Comparison of ENCODE assay signal across 22 mouse cellular contexts in the genomic region with DNA sequence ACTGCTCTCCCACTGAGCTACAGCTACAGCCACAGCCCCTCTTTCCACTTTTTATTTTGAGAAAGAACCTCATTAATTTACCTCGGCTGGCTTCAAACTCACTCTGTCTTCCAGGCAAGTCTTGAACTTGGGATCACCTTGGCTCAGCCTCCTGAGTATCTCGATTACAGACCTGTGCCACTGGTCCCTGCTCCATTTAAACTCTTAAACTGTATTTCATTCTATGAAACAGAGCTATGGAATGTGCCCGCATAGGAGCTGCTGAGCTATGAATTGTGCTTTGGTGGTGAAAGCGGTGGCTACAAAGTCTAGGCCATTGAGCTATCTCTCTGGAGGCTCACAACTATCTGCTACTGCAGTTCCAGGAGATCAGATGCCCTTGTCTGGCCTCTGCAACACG.
"Had no signal": no experiment of that assay in that cellular context is flagged by ENCODE, and none has a peak within 500 bp of the region (broad histone marks: within the 10 kb centered on the region; RNA-seq: fewer than 3 reads in every experiment).

No protein-coding gene starts in this region.

- DNase-seq: kidney, adult 11 months; kidney, adult 8-10 months; kidney, postnatal 10 days; kidney, postnatal 36 days; layer of hippocampus, adult 9-11 months; liver; lung, postnatal 10 days; lung, postnatal 36 days; retina, postnatal 1 day; right cerebral cortex, postnatal 25 days; spleen, adult 18-20 months; thymus, postnatal 25 days had no signal

- H3K9ac ChIP-seq: kidney, embryonic 15.5 days; limb, embryonic 13.5 days; liver, embryonic 12.5 days; lung, embryonic 15.5 days; midbrain, embryonic 13.5 days; neural tube, embryonic 13.5 days; stomach, embryonic 15.5 days had no signal

- H3K4me2 ChIP-seq: kidney, embryonic 15.5 days; limb, embryonic 13.5 days; liver, embryonic 12.5 days; lung, embryonic 15.5 days; midbrain, embryonic 13.5 days; neural tube, embryonic 13.5 days; stomach, embryonic 15.5 days had no signal

- ATAC-seq: liver, embryonic 12.5 days; midbrain, embryonic 13.5 days; midbrain, embryonic 16.5 days had no signal

- H3K9me3 ChIP-seq: kidney, embryonic 15.5 days; limb, embryonic 10.5 days; limb, embryonic 13.5 days; liver, embryonic 12.5 days; lung, embryonic 15.5 days; midbrain, embryonic 13.5 days; neural tube, embryonic 13.5 days; stomach, embryonic 15.5 days had no signal

- H3K27ac ChIP-seq: kidney, embryonic 15.5 days; limb, embryonic 10.5 days; limb, embryonic 13.5 days; lung, embryonic 15.5 days; midbrain, embryonic 13.5 days; neural tube, embryonic 13.5 days; stomach, embryonic 15.5 days had no signal

- H3K27me3 ChIP-seq: kidney, embryonic 15.5 days; limb, embryonic 13.5 days; liver, embryonic 12.5 days; lung, embryonic 15.5 days; midbrain, embryonic 13.5 days; neural tube, embryonic 13.5 days; stomach, embryonic 15.5 days had no signal

- H3K4me3 ChIP-seq: kidney, embryonic 15.5 days; limb, embryonic 10.5 days; limb, embryonic 13.5 days; liver, embryonic 12.5 days; lung, embryonic 15.5 days; midbrain, embryonic 13.5 days; myocyte; neural tube, embryonic 13.5 days; stomach, embryonic 15.5 days had no signal

- H3K36me3 ChIP-seq: kidney, embryonic 15.5 days; limb, embryonic 10.5 days; limb, embryonic 13.5 days; liver, embryonic 12.5 days; lung, embryonic 15.5 days; midbrain, embryonic 13.5 days; neural tube, embryonic 13.5 days; stomach, embryonic 15.5 days had no signal
